ENCODE assay signal across 32 mouse cellular contexts in genomic region chr10:110415624-110416023, GRCm38 (mm10). TPM values are rescaled to one million over a fixed set of nuclear protein-coding genes. Genes with fewer than 3 reads are reported as not detected.
A peak's percentile ranks its signal among the peaks of the same experiment; 100 is the strongest.
DNase-seq lines count a peak whose midpoint lies in the region; ATAC-seq lines count a peak whose summit lies in the region.
"Had no signal": no experiment of that assay in that cellular context is flagged by ENCODE, and none has a peak within 500 bp of the region (broad histone marks: within the 10 kb centered on the region; RNA-seq: fewer than 3 reads in every experiment).

No protein-coding gene starts in this region.

- H3K27ac ChIP-seq in hindbrain, embryonic 11.5 days (ENCODE audit: low read depth, low read length): no peak overlapping the region
- no peak overlapping the region for H3K27ac ChIP-seq in hindbrain, embryonic 10.5 days
- no peak overlapping the region for H3K27ac ChIP-seq in embryonic facial prominence, embryonic 14.5 days (replicated peaks; ENCODE audit: low read depth, low read length)
- H3K27ac ChIP-seq in forebrain, embryonic 15.5 days (replicated peaks): 0 out of 2 replicates have a peak overlapping the region, but pooled peaks have one; percentile 14
- no peak overlapping the region for H3K27ac ChIP-seq in hindbrain, embryonic 15.5 days (replicated peaks)
- H3K27ac ChIP-seq: embryonic facial prominence, embryonic 13.5 days; heart, embryonic 15.5 days; kidney, postnatal 0 days; limb, embryonic 15.5 days; liver, embryonic 14.5 days; lung, embryonic 15.5 days had no signal

- no peak for DNase-seq in hindbrain, embryonic 11.5 days (ENCODE audit: low spot score)
- DNase-seq in hindbrain, embryonic 10.5 days (ENCODE audit: low spot score): no peak
- peak; percentile 11 for DNase-seq in embryonic facial prominence, embryonic 14.5 days (ENCODE audit: low spot score)
- DNase-seq in right cerebral cortex, postnatal 10 days (ENCODE audit: low spot score in 2 of 2): no peak
- no peak for DNase-seq in adrenal gland, postnatal 36 days
- DNase-seq in gastrocnemius, postnatal 36 days: no peak
- DNase-seq: adrenal gland, adult 8-10 months; B cell, adult 2 months; cerebellum, adult 18-20 months; cerebellum, postnatal 14 days; heart, postnatal 36 days; kidney, adult 2 months; layer of hippocampus, adult 9-11 months; left cerebral cortex, postnatal 4 days; lung, postnatal 4 days; right cerebral cortex, postnatal 14 days; spleen, adult 18-20 months; thymus, postnatal 14 days had no signal

- no peak overlapping the region for H3K4me2 ChIP-seq in hindbrain, embryonic 11.5 days (replicated peaks; ENCODE audit: low read depth, low read length)
- no peak overlapping the region for H3K4me2 ChIP-seq in embryonic facial prominence, embryonic 14.5 days (ENCODE audit: low read depth, low read length)
- no peak overlapping the region for H3K4me2 ChIP-seq in forebrain, embryonic 15.5 days (replicated peaks)
- H3K4me2 ChIP-seq in hindbrain, embryonic 15.5 days: no peak overlapping the region
- H3K4me2 ChIP-seq: embryonic facial prominence, embryonic 13.5 days; heart, embryonic 15.5 days; limb, embryonic 15.5 days; lung, embryonic 15.5 days had no signal

- H3K27me3 ChIP-seq in hindbrain, embryonic 11.5 days (ENCODE audit: control insufficient read depth, insufficient read depth, low read length): no peaks in the 10 kb centered on the region
- H3K27me3 ChIP-seq in hindbrain, embryonic 10.5 days (ENCODE audit: insufficient read depth, poor library complexity, severe bottlenecking): no peaks in the 10 kb centered on the region
- no peaks in the 10 kb centered on the region for H3K27me3 ChIP-seq in embryonic facial prominence, embryonic 14.5 days (replicated peaks; ENCODE audit: control insufficient read depth, insufficient read depth, low read length)
- no peaks in the 10 kb centered on the region for H3K27me3 ChIP-seq in forebrain, embryonic 15.5 days
- H3K27me3 ChIP-seq in hindbrain, embryonic 15.5 days: no peaks in the 10 kb centered on the region
- H3K27me3 ChIP-seq: CH12.LX; embryonic facial prominence, embryonic 13.5 days; heart, embryonic 15.5 days; limb, embryonic 15.5 days; lung, embryonic 15.5 days had no signal

- intact Hi-C loops in gastrocnemius, postnatal 36 days (cut with DNase I): no loop called here

- WGBS in hindbrain, embryonic 11.5 days: 43% methylated on average over 3 of the region's 3 CpGs
- 52% methylated on average over 3 of the region's 3 CpGs for WGBS in hindbrain, embryonic 10.5 days
- WGBS in embryonic facial prominence, embryonic 14.5 days: 55% methylated on average over 3 of the region's 3 CpGs
- 35% methylated on average over 3 of the region's 3 CpGs for WGBS in forebrain, embryonic 15.5 days
- WGBS in hindbrain, embryonic 15.5 days: 40% methylated on average over 3 of the region's 3 CpGs

- no peaks in the 10 kb centered on the region for H3K9me3 ChIP-seq in hindbrain, embryonic 11.5 days (ENCODE audit: control insufficient read depth, low read length)
- no peaks in the 10 kb centered on the region for H3K9me3 ChIP-seq in hindbrain, embryonic 10.5 days
- H3K9me3 ChIP-seq in embryonic facial prominence, embryonic 14.5 days (ENCODE audit: control insufficient read depth, low read length): no peaks in the 10 kb centered on the region
- H3K9me3 ChIP-seq in forebrain, embryonic 15.5 days: no peaks in the 10 kb centered on the region
- no peaks in the 10 kb centered on the region for H3K9me3 ChIP-seq in hindbrain, embryonic 15.5 days
- H3K9me3 ChIP-seq: embryonic facial prominence, embryonic 13.5 days; heart, embryonic 15.5 days; limb, embryonic 15.5 days; lung, embryonic 15.5 days had no signal

- no peak overlapping the region for H3K4me3 ChIP-seq in hindbrain, embryonic 11.5 days (ENCODE audit: low read depth, low read length)
- H3K4me3 ChIP-seq in hindbrain, embryonic 10.5 days: no peak overlapping the region
- no peak overlapping the region for H3K4me3 ChIP-seq in embryonic facial prominence, embryonic 14.5 days (ENCODE audit: low read depth, low read length)
- H3K4me3 ChIP-seq in forebrain, embryonic 15.5 days: no peak overlapping the region
- H3K4me3 ChIP-seq in hindbrain, embryonic 15.5 days: no peak overlapping the region
- H3K4me3 ChIP-seq: embryonic facial prominence, embryonic 13.5 days; heart, embryonic 15.5 days; limb, embryonic 15.5 days; lung, embryonic 15.5 days; myocyte had no signal

- H3K36me3 ChIP-seq in hindbrain, embryonic 11.5 days (ENCODE audit: control insufficient read depth, insufficient read depth, low read length): no peaks in the 10 kb centered on the region
- no peaks in the 10 kb centered on the region for H3K36me3 ChIP-seq in hindbrain, embryonic 10.5 days
- no peaks in the 10 kb centered on the region for H3K36me3 ChIP-seq in embryonic facial prominence, embryonic 14.5 days (ENCODE audit: control insufficient read depth, insufficient read depth, low read length)
- no peaks in the 10 kb centered on the region for H3K36me3 ChIP-seq in forebrain, embryonic 15.5 days
- H3K36me3 ChIP-seq in hindbrain, embryonic 15.5 days: no peaks in the 10 kb centered on the region
- H3K36me3 ChIP-seq: embryonic facial prominence, embryonic 13.5 days; G1E; heart, embryonic 15.5 days; limb, embryonic 15.5 days; lung, embryonic 15.5 days had no signal

- H3K4me1 ChIP-seq in hindbrain, embryonic 11.5 days (replicated peaks; ENCODE audit: control insufficient read depth, insufficient read depth, low read length): no peaks in the 10 kb centered on the region
- peaks cover 16% of the 10 kb centered on the region for H3K4me1 ChIP-seq in hindbrain, embryonic 10.5 days (replicated peaks)
- H3K4me1 ChIP-seq in embryonic facial prominence, embryonic 14.5 days (ENCODE audit: control insufficient read depth, insufficient read depth, low read length): no peaks in the 10 kb centered on the region
- peaks cover 27% of the 10 kb centered on the region for H3K4me1 ChIP-seq in forebrain, embryonic 15.5 days
- peaks cover 24% of the 10 kb centered on the region for H3K4me1 ChIP-seq in hindbrain, embryonic 15.5 days (replicated peaks)
- H3K4me1 ChIP-seq: embryonic facial prominence, embryonic 13.5 days; heart, embryonic 15.5 days; limb, embryonic 15.5 days; lung, embryonic 15.5 days had no signal

- no peak overlapping the region for H3K9ac ChIP-seq in hindbrain, embryonic 11.5 days (ENCODE audit: low read depth, low read length)
- H3K9ac ChIP-seq in embryonic facial prominence, embryonic 14.5 days (ENCODE audit: low read depth, low read length): no peak overlapping the region
- H3K9ac ChIP-seq in forebrain, embryonic 15.5 days (replicated peaks): no peak overlapping the region
- no peak overlapping the region for H3K9ac ChIP-seq in hindbrain, embryonic 15.5 days
- H3K9ac ChIP-seq: embryonic facial prominence, embryonic 13.5 days; heart, embryonic 15.5 days; limb, embryonic 15.5 days; liver, embryonic 14.5 days; lung, embryonic 15.5 days had no signal

- ATAC-seq in hindbrain, embryonic 11.5 days (ENCODE audit: low FRiP score): 0 out of 2 replicates have a peak, but pooled peaks have one; percentile 12
- ATAC-seq in embryonic facial prominence, embryonic 14.5 days (ENCODE audit: low read depth): 0 out of 2 replicates have a peak, but pooled peaks have one; percentile 37
- peak; percentile 80 for ATAC-seq in forebrain, embryonic 15.5 days (replicated peaks)
- peak; percentile 69; the same call in 1 of the 2 replicates for ATAC-seq in hindbrain, embryonic 15.5 days (ENCODE audit: low FRiP score, low read depth)
- ATAC-seq: Patski had no signal

RNA-seq across cellular contexts. Expression of gene Nav3, which starts 40.4 kb away (rescaled TPM):
- 7.9 and 9.2 TPM in 2 replicates for polyA plus RNA-seq in hindbrain, embryonic 11.5 days (2014; fragmentation: Nextera tagmentation; extraction: Ambion mirVana)
- polyA plus RNA-seq in hindbrain, embryonic 10.5 days (2016; fragmentation: Nextera tagmentation; extraction: Ambion mirVana): 2.0 and 5.2 TPM in 2 replicates
- polyA plus RNA-seq in embryonic facial prominence, embryonic 14.5 days (2014; fragmentation: Nextera tagmentation; extraction: Ambion mirVana): 10.7 and 12.1 TPM in 2 replicates
- polyA plus RNA-seq in forebrain, embryonic 15.5 days (2015; fragmentation: Nextera tagmentation; extraction: Ambion mirVana): 28.3 and 29.5 TPM in 2 replicates
- polyA plus RNA-seq in hindbrain, embryonic 15.5 days (2015; fragmentation: Nextera tagmentation; extraction: Ambion mirVana): 24.9 and 25.1 TPM in 2 replicates
- total RNA-seq in adrenal gland, postnatal 36 days (2021): 1 to 10 TPM; 2.3 to 4.7 TPM
- total RNA-seq in gastrocnemius, postnatal 36 days (2021): 1 to 10 TPM; 1.4 to 2.6 TPM
- total RNA-seq: megakaryocyte-erythroid progenitor cell, adult 5-6 weeks; neutrophil, adult 5-6 weeks had no signal
- polyA plus RNA-seq: G1E had no signal

Comparison
In these comparisons a context has a peak if more than half of its experiments do, and no peak if none do; other contexts are left out.
1. ATAC-seq: peak in every context shown above with its lines; median percentile 80 in forebrain, embryonic 15.5 days; 69 in hindbrain, embryonic 15.5 days; 37 in embryonic facial prominence, embryonic 14.5 days; 12 in hindbrain, embryonic 11.5 days.